Mouse (Mus musculus) cerebellum, adult 9-10 months (tissue): Measurements from ENCODE around the gene Gp1ba.

ENCODE experiments used
- DNase-seq: peaks from one replicate; pipeline ENCODE4 v3.0.0; 2022

Gene Gp1ba

DNA sequence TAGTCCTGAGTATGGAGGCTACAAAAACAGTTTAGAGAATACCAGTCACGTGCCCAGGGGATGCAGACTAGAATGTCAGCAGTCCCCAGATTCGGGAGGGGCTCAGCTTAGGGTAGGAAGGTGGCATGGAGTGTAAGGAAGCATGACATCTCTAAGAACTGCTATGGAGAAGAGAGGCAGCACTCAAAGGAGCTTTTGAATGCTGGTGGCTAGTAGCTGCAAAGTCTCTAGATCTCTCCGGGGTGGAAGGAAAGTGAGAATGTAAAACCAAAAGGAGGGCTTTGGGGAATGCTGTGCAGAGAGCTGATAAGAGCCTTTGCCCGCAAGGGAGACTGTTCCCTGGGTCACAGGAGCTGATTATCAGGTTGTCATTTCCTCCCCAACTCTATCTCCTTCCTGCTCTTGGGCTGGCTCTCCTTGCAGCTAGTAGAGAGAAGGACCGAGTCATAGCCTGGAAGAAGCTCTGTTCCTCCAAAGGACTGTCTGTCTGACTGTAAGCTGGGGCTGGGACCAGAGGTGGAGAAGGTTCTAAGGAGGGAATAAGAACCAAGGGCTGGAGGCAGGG lies at the start of gene Gp1ba:
TSS of gene Gp1ba (plus strand) at position 409 of the 565 bp plus-strand sequence.
- DNase-seq = no peak

DNA sequence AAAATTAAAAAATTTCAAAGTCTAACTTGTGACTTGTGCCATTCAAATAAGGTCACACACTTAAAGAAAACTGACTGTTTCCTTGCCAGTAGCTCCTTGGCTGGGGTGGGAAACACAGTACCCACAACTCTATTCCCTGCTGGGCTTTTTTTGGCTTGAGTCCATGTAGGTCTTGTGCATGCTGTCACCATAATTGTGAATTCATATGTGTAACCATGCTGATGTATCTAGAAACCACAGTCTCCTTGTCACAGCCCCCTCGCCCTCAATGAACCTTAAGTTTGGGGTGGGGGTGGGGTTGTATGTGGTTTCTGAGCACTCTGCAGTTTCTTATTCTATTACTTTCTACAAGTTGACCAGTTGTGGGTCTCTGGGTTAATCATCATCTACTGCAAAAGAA lies 47.2 kb upstream of the Gp1ba start:
- no peak for DNase-seq

DNA sequence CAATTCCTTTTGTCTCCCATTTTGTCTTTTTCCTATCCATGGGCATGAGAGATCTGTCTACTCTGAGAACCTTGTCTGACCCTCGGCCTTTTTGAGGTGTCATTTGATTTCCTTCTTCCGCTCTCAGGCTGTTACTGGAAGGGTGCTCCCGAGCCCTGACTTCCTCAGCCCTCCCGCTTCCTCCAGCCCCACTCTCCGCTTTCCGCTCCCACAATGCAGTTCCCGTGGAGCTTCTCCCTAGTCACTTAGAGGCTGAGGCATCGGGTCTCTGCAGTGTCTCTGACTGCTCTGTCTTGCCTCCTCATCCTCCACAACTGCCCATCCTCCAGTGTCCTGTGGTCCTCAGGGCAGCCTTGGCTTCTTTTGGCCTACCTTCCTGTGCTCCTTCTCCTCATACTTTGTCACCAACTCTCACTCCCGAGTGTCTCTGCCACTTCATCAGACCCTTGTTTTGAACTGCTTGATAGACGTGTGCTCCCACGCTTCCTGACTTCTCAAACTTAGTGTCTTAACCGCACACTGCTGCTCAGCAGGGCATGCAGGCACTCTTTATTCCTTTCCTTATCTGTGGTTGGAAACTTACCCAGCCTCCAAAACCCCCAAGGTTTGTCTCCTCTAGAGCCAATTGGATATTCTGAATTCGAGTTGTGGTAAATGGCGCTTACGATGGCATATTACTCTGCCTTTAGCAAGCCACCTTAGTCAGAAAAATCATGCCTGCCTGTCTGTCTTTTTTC lies 44.5 kb upstream of the Gp1ba start:
- no peak for DNase-seq

DNA sequence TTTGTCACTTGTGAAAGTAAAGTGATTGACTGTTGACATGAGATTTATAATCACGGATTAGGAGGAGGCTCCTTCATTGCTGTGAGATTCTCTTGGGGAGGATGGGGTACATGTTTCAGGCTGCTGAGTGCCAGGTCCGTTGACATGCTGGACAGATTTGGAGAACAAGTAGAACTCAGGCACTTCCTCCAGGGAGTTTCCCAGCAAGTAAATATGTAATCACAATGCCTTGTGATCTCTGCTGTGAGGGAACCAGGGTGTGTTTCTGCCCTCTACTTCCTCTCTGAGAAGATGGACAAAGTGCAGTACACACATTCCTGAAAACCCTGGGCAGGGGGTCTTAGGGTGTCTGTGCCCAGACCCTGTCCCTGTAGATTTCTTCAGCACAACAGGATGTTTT lies 43.3 kb upstream of the Gp1ba start:
- DNase-seq = no peak

DNA sequence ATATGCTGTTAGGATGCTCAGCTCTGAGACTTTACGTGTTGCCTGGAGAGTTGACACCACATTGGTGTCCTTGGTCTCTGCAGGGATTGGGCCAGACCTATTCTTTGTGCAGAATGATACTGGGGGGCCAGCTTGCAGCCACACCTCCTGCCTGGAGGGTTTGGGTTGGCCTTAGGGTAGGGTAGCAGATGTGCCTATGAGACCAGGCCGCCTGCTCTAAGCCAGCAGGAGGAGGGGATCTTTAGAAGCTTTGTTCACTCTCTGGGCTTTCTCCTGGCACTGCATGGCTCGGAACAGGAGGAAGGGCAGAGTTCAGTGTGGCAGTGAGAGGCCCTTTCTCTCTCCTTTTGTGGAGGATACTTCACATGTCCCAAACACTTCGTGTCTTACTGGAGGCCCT lies 42.8 kb upstream of the Gp1ba start:
- DNase-seq = no peak

DNA sequence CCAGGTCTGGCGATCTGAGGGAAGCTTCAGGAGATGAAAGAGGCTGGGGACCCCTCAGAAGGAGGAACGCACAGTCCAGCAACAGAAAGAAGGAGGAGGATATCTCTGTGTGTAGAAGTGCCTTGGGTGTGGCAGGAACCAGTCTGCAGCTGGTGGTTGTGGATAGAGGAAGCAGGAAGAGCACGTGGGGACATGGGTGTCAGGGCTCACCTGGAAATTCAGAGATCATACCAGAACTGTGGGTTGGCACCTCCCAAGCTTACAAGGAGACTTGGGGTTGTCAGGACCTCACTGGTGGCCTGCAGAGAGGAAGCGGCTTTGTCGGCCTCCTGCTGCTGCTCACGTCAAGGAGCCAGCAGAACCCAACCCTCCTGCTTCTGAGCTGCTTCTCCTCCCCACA lies 41.6 kb upstream of the Gp1ba start:
- no peak for DNase-seq

DNA sequence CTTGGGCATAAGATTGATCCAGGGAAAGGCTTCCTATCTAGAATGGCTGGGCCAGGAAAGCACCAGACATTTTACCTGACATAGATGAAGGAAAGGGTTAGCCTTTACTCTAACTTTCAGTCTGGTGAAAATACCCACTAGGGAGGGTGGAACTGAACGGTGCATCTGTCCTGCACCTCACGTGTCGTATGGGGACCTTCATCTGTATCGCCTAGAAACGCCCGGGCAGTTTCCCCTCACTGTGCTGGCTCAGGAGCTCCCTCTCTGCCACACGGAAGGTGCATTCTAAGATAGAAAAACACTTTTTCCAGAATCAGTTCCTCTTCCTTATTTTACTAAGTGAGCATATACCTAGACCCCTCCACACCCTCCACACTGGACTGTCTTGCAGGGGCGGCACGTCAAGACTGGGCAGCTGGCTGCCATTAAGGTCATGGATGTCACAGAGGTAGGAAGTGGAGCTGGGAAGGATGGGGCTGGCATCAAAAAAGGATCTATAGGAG lies 40.4 kb upstream of the Gp1ba start:
- no peak for DNase-seq

DNA sequence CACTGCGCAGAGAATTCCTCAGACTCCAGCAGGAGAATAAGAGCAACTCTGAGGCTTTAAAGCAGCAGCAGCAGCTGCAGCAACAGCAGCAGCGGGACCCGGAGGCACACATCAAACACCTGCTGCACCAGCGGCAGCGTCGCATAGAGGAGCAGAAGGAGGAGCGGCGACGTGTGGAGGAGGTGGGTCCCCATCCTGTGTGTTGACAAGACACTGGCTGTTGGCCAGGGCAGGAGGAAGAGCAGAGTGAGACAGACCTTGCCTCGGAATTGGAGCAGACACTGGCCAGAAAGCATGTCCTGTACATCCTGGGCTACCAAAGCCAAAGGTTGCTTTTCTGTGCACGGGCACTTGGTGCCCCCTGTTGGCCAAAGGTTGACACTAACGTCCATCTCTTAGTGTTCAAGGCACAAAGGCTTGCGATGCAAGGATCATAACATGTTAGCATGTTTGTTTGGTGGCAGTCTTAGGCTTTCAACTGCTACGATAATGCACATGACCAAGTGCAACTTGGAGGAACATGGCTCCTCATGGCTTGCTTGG lies 33.8 kb upstream of the Gp1ba start:
- DNase-seq = peak; percentile 84

DNA sequence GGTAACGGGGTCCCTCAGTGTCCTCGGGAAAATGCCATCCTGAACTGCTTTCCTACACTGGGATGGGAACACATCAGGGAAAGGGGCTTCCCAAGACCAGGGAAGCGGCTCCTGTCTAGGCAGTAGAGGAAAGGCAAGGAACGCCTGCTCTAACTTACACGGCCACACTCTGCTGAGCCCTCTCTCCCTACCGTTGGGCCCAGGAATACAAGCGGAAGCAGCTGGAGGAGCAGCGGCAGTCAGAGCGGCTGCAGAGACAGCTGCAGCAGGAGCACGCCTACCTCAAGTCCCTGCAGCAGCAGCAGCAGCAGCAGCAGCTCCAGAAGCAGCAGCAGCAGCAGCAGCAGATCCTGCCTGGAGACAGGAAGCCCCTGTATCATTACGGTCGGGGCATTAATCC lies 32.2 kb upstream of the Gp1ba start:
- no peak for DNase-seq

DNA sequence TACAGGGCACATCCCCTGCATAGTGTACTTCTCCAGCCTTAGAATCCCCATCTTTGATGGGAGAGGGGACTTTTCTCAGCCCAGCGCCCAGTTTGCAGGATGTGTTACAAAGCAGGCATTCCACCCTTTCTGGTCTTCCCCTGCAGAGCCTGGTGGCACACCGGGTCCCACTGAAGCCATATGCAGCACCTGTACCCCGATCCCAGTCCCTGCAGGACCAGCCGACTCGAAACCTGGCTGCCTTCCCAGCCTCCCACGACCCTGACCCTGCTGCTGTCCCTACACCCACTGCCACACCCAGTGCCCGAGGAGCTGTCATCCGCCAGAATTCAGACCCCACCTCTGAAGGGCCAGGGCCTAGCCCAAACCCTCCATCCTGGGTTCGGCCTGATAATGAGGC lies 31.3 kb upstream of the Gp1ba start:
- no peak for DNase-seq

DNA sequence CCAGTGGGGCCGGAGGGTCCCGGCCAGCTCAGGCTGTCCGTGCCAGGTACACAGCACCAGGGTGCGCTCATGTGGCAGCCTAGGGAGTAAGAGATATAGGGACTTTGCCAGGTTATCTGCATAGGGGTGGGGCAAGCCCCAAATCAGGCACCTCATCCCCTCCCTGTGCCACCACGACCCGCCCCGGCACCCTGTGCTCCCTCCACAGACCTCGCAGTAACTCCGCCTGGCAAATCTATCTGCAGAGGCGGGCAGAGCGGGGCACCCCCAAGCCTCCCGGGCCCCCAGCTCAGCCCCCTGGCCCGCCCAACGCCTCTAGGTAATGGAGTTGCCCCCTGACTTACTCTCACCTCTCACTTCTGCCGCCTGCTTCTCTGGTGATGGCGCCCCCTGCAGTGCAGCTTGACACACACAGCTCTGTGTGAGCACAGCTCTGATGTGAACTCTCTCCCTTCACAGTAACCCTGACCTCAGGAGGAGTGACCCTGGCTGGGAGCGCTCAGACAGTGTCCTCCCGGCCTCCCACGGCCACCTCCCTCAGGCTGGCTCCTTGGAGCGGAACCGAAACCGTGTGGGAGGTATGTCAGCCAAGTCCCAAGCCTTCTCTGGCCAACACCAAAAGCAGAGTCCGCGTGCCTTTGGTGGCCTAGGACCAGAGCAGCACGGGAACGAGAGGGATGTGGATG lies 30.4 kb upstream of the Gp1ba start:
- DNase-seq = no peak

DNA sequence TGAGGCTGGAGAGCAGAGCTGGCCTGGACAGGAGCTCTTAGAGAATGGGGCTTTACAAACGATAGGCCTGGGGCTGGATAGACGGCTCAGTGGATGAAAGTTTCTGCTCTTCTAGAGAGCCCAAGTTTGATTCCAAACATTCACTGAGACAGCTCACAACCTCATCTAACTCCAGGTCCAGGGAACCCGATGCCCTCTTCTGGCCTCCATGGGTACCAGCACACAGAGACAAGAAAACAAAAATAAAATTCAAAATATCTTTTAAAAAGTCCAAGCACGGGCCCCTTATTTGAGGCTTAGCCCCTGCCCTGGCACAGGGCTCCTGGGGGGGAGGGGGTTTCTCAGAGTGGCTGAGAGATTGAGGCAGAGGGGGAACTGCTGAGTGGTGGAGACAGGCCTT lies 28.2 kb upstream of the Gp1ba start:
- DNase-seq = no peak

DNA sequence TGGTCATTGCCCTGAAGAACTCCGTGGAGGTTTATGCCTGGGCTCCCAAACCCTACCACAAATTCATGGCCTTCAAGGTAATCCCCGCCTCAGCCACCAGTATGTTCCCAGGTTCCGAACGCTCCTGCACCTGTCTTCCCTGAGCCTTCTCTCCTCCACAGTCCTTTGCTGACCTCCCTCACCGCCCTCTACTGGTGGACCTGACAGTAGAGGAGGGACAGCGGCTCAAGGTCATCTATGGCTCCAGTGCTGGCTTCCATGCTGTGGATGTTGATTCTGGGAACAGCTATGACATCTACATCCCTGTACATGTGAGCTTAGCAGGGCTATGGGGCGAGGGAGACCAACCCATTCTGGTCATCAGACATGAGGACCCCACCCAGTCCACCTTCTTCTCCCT lies 26.4 kb upstream of the Gp1ba start:
- DNase-seq = no peak

DNA sequence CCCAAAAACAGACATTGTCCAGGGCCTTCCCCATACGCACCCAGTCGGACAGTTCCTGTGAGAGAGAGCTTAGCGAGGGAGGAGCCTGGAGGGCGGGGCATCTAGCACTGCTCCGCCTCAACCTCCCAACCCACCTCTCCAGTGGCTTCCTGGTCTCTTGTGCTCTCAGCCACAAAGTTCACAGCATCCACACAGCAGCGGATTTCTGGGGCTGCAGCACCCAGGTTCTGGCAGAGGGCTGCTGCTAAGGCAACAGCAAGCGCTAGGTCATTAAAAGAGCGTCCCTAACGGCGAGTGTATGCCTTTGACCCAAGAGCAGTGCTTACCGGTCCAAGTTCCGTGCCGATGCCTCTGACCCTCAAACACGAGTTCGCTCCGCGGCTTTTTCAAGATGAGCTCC lies 23.8 kb upstream of the Gp1ba start:
- DNase-seq = no peak

DNA sequence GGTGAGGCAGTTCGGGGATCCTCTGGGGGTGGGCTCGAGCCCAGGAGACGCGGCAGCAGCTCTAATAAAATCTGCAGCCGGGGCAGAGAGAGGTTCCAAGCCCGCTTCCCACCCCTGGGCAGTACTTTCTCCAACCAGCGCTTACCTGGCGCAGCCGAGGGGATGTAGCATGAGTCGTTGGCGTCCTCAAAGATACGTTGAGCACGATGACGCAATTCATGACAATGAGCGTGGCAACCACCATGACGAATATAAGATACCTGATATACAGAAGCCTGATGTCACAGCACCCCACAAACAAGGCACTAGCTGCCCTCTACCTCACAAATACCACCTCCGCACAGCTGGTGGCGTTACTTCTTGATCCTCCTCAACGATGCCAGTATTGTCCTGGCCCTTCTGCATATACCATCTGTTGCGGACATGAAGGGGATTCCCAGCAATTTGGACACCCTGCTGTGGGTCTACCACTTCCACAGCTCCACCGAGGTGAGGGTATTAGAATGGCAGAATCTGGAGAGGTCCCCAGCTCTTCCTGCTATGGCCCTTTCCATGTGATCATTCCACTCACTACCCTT lies 23.3 kb upstream of the Gp1ba start, which contains the start of gene 4930544D05Rik:
TSS of gene 4930544D05Rik (plus strand) at position 333 of the 578 bp plus-strand sequence.
- no peak for DNase-seq

DNA sequence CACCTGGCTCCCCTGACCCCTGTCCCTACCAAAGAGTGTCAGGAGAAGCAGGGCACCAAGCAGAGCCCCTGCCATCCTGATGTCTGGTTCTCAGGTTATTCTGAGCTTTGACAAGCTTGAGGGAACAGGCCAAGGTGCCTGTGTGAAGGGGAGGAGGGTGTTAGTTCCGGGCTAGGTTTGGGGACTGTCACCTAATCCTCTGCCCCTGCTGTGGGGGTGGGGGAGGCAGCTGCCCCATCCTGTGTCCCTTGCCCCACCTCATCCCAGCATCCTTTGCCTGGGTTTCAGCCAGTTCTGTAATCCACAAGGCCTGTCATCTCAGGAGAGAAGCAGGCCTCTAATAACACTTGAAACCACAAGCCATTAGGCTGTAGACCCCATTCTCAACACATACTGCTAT lies 19.8 kb upstream of the Gp1ba start, which contains the start of gene Chrne:
TSS of gene Chrne (minus strand) at position 116 of the 400 bp plus-strand sequence.
- DNase-seq = no peak

DNA sequence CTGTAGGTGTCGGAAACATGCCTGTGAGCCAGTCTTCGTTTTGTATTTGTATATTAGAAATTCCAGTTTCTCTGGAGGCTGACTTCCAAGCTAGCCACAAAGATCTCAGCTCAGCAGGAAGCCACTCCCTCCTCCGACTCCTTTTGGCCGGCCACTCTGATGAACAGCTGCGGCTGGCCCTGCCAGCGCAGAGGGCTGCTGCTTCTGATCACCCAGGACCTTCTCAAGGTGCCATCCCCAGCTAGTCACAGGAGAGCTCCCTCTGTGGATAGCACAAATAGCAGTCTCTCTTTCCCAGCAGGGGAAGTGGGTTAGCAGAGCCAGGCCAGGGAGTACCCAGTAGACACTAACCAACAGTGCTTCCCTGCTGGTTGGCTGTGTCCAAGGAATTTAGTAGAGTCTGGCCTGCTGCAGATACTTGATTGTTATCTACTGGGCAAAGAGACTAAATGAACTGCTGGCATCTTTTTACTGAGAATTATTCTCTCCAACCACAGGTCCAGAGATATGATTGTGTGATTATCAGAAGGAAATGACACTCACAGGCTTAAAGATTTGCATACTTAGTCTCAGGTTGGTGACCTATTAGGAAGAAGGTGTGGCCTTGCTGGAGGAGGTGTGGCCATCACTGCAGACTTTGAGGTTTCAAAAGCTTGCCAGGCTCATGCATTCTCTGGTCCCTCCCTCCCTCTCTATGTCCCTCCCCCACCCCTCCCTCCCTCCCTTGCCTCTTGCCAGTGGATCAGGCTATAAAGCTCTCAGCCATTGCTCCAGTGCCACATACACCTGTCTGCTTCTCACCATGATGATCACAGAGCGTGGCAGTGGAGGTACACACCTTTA lies 16.7 kb upstream of the Gp1ba start:
- no peak for DNase-seq

DNA sequence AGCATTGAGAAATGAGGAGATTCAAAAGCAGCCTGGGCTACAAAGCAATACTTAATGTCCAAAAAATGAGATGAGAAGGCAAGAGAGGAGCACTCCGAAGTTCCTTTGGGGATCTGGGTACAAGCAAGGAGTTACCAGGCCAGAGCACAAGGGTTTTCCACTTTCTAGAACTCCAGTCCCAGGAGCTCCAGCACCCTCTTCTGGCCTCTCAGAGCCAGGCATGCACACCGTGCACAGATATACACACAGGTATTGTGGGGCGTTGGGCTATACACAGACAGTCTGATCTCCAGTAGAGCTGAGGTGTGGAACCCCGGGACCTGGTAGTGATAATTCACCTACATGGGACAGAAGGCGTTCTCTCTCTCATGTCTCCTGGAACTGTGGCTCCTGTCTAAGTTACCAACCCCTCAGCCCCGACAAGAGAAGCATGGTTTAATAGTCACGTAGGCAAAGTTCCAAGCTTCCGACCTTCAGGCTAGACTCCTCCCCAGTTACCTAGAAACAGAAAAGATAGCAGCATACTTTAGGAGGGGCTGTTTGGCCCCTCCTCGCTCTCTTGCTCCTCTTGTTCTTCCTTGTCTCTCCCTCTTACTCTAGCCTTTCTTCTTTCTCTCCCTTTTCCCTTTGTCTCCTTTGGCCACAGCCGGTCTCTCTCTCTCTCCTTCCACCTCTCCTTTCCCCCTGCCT lies 15.7 kb upstream of the Gp1ba start:
- DNase-seq = no peak

DNA sequence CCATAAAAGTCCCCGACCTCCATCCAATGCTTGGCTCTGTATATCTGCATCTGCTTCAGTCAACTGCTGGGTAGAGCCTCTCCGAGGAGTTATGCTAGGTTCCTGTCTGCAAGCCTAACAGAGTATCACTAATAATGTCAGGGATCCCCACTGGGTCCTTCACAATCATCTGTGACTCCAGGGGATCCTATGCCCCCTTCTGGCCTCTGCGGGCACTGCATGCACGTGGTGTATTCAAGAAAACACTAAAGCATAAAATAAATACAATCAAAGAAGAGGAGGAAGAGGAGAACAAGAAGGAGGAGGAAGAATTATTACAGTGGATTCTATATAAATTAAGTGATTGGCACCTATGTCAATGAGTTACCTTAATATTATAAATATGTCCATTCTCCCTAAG lies 13.4 kb upstream of the Gp1ba start:
- DNase-seq = no peak

DNA sequence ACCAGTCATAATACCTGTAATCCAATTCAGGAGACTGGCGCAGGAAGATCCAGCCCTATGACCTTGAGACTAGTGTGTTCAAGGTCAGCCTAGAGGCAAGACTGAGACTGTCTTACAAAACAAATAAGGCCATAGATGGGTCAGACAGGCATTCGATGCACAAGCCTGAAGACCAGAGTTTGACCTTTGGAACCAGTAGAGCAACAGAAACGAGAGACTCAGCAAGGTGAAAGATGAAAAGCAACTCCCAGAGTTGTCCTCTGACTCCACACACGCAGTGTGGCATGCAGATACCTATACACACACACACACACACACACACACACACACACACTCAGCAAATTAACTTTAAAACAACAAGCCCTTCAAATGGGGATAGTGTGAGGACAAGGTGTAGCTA lies 12.0 kb upstream of the Gp1ba start:
- no peak for DNase-seq

DNA sequence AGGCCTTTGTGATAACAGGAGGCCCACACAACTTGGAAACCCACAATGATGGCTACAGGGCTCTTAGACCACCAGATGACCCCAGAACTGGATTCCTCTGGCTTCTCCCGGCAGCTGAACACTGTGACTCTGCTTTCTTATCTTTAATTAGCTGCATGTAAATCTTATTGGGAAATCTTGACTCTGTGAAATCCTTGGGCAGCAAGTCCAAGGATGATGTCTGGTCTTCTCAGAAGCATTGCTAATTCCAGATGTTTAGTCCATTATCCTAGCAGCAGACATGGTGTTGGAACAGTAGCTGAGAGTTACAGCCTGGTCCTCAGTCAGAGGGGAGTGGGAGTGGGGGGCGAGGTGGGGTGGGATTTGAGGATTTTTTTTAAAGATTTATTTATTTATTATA lies 10.5 kb upstream of the Gp1ba start:
- DNase-seq = no peak

DNA sequence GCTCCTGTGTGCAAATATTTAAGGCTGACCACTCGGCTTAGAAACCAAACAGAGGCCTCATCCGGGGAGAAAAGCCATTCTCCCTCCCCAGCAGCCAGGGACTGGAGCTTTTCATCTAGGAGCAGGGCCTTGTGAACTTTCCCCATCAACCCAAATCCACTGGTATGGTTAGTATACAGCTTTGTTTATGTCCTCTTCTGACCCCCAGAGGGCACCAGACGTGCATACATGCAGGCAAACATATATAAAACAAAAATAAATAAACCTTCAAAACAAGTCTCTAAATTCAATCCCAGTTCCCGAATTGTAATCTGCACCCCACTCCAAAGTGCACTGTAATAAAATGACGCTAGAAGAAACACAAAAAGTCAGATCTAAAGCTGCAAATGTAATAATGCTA lies 9.4 kb upstream of the Gp1ba start:
- no peak for DNase-seq
